Mouse (Mus musculus): ENCODE data around the gene Gsn.

Gene Gsn

DNA sequence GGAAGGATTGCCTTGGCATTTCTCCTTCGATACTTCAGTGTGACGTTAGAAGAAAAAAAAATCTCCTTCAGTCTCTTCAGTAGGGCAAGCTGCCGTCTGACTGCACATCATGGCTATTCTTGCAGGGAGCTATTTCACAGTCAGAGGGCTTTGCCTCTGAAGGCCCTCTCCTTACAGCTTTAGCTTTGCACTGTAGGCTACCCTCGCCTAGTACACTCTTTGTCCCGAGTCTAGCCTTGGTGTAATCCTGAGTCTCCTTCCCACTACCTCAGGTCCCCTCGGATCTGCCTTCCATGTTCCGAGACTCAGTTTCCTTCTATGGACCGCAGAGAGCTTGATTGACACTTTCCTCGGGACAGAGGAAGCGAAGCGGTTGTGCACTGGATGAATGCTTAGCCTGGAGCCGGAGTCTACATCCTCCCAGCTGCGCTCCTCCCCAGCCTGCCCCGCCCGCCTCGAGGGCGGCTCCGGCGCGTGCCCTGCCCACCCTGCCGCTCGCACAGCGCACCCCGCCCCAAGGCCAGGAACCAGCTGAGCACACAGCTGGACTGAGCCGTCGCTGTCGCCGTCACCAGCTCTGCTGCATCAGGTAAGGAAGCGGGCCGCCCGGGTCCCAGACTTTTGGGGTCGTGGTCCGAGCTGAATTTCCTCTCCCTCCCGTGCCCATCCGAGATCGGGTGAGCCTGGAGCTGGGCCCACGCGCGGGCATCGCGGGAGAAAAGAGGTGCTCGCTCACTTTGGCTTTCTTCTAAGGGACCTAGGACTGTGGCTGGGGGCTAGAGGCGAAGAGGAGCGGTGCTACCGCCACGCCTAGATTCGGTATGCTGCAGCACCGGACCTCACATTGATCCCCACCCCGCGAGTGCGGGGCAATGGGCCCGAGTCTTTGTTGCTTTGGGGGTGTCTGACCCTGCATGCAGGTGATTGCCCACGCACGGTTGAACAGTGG lies at the start of gene Gsn:
Gsn (plus strand) TSS at position 496 of the 949 bp plus-strand sequence.
- in situ Hi-C loops (cut with MboI; ENCODE audit: unreplicated experiment in 2 of 2) = no loop called here

DNA sequence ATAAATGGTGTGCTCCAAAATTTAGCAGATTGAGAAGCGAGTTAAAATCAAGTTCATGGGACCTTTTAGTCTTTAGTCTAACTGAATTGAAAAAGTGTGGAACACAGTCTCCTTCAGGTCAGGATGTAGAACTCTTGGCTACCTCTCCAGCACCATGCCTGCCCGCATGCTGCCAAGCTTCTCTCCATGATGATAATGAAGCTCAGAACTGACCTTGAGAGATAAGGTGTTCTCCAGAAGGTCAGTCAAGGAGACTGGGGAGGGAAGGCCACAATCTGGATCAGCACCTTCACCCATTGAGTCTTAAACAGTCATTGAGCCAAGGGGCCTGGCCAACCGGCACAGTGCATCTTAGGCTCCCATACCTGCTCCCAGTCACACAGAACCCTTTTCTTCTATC lies 49.4 kb upstream of the Gsn start:
- in situ Hi-C loops (cut with MboI; ENCODE audit: unreplicated experiment in 2 of 2) = loop anchor here (25.0 kb wide), 1 partner anchor 156 kb away; the partner anchor contains the start of gene 4930568D16Rik (in 2 of the 2)

DNA sequence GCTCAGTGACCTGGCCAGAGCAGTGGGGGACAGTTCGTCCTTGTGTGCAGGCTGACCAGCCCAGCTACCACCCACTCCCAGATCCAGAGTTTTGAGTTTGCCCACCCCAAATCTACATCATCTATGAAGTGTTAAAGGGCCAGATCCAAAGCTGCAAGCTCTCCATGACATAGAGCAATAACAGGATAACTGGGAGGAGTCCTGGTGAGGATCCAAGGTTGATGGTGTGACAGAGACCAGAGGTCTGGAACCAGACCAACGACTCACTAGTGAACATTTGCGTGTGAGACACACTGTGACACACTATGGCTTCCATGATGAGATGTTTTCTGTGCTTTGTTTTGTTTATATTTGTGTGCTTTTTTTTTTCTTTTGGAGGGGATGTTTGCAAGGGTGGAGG lies 48.1 kb upstream of the Gsn start:
- in situ Hi-C loops (cut with MboI; ENCODE audit: unreplicated experiment in 2 of 2) = loop anchor here (25.0 kb wide), 1 partner anchor 154 kb away; the partner anchor contains the start of gene 4930568D16Rik (in 2 of the 2)

DNA sequence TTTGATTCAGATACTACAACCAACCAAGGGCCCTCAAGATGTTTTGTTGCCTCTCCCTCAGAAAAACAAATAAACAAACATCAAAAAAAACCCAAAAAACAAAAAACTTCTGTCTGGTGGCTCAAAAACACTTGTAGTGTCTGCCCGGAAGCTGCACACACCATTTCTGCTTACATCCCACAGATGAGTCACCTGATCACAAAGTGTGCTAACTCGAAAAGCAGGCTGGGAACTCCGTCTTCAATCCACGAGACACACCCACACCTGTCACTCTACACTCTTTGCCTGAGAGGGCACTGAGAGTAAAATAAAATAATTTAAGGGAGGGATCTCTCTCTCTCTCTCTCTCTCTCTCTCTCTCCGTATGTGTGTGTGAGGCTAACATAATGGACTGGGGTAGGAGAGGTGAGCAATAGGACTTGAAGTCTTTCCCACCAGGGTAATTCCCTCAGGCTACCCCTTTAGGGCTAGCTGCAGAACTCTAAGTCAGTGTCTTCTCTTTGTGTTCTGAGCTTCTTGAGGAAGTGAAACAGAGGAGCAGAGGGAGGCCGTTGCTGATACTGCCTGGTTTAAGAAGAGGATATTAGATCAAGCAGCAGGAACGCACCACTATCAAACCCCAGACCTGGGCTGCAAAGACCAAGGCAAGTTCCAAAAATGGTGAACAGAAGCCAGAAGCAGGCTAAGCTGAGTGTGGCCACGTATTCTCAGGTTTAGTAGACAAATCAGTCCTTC lies 47.1 kb upstream of the Gsn start:
- in situ Hi-C loops (cut with MboI; ENCODE audit: unreplicated experiment in 2 of 2) = loop anchor here (25.0 kb wide), 1 partner anchor 153 kb away; the partner anchor contains the start of gene 4930568D16Rik (in 2 of the 2)

DNA sequence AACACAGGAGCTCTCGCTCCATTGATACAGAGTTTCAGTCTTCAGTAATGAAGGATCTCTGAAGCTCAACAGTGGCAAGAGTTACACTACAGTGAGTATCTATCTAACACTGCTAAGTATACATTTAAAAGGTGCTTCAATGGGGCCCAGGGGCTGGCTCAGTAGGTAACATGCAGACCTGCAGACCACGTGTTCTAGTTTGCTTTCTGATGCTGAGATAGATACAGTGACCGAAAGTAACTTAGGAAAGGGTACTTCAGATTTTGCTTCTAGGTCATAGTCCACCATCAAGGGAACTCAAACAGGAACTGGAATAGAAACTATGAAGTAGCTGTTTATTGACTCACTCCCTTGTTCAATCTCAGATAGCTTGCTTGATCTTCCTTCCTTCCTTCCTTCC lies 44.5 kb upstream of the Gsn start:
- in situ Hi-C loops (cut with MboI; ENCODE audit: unreplicated experiment in 2 of 2) = loop anchor here (5.0 to 25.0 kb wide), 3 partner anchors 61 to 293 kb away; partner anchors contain the start of gene 4930568D16Rik (in 2 of the 2)

DNA sequence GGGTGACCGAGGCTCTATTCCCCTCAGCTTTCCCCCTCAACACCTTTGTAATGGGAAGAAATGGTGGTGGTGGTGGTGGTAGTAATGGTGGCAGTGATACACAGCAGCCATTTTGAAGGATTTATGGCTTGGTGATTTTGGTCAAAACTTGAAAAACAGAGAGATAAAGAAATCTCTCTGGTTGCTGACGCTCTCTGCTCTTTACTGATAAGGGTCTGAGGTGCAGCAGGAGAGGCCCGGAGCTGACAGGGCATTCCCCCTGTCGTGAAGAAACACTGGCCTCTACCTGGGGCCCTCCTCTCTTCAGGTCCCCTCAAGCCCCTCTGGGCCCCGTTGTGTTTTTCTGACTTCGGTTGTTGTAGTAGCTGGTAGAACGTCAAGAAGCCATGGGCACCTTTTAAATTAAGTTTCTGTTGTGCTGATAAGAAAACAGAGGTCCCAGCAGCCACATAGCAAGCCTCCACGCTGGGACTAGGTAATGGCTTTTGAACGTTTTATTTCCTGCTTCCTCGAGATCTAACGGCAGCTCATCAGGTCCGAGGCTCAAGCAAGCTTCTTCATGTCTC lies 42.8 kb upstream of the Gsn start:
- in situ Hi-C loops (cut with MboI; ENCODE audit: unreplicated experiment in 2 of 2) = loop anchor here (5.0 to 25.0 kb wide), 3 partner anchors 59 to 291 kb away; partner anchors contain the start of gene 4930568D16Rik (in 2 of the 2)

DNA sequence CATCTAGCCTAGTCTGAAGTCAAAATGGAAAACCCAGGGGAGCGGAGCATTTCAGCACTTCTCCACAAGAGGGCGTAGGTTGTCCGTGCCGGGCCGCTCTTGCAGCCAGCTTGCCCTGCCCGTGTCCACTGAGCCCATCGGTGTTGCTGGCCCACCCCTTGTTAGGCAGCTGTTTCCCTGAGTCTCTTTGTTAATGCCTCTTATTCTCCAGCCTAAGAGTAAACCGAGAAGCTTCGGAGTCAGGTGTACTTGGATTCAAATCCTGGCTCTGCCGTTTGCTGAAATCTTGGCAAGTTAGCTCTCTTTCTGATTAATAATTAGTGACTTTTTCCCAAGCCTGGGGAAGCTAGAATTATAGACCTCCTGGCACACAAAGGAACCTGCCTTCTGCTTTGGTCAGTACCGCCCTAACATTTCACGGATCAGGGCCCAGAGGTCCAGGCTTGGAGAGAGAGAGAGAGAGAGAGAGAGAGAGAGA lies 41.3 kb upstream of the Gsn start:
- in situ Hi-C loops (cut with MboI; ENCODE audit: unreplicated experiment in 2 of 2) = loop anchor here (5.0 to 25.0 kb wide), 3 partner anchors 57 to 290 kb away; partner anchors contain the start of gene 4930568D16Rik (in 2 of the 2)

DNA sequence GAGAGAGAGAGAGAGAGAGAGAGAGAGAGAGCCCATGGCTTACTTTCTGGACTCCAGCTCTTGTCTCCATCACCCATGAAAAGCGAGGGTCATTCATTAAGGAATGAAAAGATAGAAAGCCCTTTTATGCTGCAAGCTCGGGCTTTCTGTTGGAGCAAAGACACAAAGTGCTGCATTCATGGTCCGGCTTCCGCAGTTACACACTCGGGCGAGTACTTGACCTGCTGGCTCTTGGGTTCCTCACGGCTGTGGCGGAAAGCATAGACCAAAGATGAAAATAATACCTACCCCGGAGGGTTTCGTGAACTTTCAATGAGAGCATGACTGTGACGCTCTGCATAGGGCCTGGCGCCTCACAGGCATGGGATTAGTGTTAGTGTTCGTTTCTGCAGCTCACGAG lies 40.8 kb upstream of the Gsn start:
- in situ Hi-C loops (cut with MboI; ENCODE audit: unreplicated experiment in 2 of 2) = loop anchor here (10.0 to 25.0 kb wide), 2 partner anchors 147 to 289 kb away; partner anchors contain the start of gene 4930568D16Rik (in 2 of the 2)

DNA sequence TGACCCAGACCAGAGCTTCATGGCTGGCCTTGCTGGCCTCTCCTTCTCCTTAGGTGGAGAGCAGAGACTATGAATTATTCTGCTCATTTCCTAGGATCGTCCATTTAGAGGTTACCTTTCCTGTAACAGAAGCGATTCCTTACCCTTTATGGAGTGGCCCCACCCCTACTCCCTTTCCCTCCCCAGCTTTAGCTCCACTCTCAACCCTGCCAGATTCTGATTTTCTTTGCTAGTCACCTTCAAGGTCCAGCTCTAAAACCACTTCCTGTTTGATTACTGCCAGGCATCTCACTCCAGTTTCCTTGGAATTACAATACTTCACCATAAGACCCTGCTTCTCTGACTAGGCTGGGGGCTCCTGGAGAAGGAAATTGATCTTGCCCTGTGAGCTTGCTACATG lies 39.5 kb upstream of the Gsn start:
- in situ Hi-C loops (cut with MboI; ENCODE audit: unreplicated experiment in 2 of 2) = loop anchor here (10.0 to 25.0 kb wide), 2 partner anchors 146 to 288 kb away; partner anchors contain the start of gene 4930568D16Rik (in 2 of the 2)

DNA sequence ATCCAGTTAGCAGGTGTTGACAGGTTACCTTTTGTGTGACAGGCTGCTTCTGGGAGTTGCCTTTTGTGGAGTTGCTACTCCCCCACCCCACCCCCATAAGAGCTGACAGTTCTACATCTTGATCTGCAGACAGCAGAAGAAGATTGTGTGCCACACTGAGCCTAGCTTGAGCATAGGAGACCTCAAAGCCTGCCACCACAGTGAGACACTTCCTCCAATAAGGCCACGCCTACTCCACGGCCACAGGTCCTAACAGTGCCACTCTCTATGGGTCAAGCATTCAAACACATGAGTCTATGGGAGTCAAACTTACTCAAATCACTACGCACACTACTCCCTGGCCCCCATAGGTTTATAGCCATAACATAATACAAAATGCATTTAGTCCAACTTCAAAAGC lies 37.4 kb upstream of the Gsn start:
- in situ Hi-C loops (cut with MboI; ENCODE audit: unreplicated experiment in 2 of 2) = loop anchor here (10.0 to 25.0 kb wide), 2 partner anchors 144 to 286 kb away; partner anchors contain the start of gene 4930568D16Rik (in 2 of the 2)

DNA sequence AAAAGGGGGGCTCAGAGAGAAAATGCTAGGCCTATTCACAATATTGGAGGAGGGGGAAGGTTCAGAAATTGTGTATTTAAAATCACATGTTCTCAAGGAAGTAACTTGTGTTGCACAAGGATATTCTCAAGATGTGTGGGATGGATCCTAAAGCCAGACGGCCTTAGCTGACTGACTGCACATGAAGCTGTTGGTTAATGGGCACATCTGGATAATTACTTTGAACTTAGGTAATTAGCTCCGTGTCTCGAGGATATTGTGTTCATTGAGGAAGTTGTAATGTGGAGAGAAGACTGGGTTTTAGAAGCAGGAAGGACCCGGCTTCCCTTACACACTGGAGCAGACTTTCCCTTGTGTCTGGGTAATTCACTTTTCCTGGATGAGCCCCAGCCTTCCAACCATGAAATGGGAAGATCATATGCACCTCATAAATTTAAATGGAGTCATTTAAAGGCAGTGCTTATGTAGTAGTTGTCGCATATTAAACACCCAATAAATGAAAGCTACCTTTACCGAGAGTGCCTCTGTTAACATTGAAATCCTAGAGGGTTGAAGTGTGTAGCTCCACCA lies 33.3 kb upstream of the Gsn start:
- in situ Hi-C loops (cut with MboI; ENCODE audit: unreplicated experiment in 2 of 2) = loop anchor here (10.0 to 25.0 kb wide), 2 partner anchors 139 to 292 kb away; partner anchors contain the start of gene 4930568D16Rik (in 2 of the 2)

DNA sequence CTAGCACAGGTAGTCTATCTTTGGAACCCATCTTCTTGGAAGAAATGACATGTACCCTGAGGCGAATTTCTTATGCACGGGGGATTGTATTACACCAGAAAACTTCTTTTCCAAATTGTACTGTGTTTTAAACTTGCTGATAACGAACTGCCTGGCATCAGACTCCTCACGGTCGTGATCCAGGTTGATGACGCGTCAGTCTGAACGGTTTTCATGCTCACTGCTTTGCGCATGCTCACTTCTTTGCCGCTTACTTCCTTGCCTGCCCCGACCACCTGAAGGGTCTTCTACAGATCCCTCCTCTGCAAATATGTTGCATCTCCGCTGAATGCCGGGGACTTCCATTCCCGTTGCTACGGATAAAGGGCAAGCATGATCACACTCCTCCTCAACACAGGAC lies 31.9 kb upstream of the Gsn start:
- in situ Hi-C loops (cut with MboI; ENCODE audit: unreplicated experiment in 2 of 2) = loop anchor here (10.0 to 25.0 kb wide), 2 partner anchors 138 to 291 kb away; partner anchors contain the start of gene 4930568D16Rik (in 2 of the 2)

DNA sequence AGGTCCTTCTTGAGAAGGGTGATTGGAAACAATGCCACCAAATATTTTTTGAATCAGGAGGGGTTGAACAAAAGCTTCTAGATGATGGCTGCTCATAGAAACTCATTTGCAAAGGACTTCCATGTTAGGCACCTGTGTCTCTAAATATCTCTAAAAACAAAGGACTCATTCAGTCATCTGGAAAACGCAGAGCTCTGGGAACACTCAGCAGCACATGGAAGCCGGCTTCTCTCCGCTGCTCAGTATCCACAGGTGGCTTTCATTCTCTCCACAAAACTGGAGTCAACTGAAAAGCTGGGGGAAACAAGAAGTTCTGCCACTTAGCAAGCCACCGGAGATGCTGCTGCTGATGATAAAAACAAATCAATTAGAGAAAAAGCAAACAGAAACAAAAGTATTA lies 28.0 kb upstream of the Gsn start:
- in situ Hi-C loops (cut with MboI; ENCODE audit: unreplicated experiment in 2 of 2) = loop anchor here in 1 of 2 experiments (10.0 kb wide), 1 partner anchor 287 kb away; no protein-coding TSS in a partner anchor

DNA sequence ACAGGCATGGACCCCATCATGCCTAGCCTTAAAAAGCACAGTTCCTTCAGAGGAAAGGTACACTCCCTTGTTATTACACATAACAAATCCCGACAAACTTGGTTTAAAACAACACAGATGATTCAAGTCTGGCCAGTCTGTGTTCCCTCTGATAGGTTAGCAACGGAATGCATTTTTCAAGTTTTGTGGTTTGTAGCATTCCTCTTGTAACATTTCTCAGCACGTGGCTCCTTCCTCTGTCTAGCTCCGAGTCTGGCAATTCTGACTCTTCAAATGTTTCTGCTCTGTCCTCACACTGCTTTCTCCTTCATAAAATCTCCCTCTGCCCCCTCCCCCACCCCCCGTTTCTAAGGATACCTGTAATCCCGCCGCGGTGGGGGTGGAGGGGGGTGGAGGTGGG lies 26.0 kb upstream of the Gsn start:
- in situ Hi-C loops (cut with MboI; ENCODE audit: unreplicated experiment in 2 of 2) = no loop called here

DNA sequence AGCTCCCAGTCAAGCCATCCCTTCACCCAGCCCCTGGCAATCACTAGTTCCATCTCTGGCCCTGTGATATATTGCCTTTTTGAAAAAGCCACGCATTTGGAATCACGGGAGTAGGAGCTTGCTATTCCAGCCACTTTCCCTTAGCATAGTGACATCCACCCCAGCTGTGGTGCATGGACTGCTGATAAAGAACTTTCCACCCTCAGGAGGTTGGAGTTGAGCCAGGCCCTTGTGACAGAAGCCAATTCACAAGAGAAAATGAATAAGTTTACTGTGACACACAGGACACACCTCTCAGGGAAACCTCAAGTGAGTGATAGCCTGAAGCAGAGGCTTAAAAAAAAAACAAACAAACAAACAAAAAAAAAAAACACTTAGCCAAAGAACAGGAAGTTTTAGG lies 24.3 kb upstream of the Gsn start:
- in situ Hi-C loops (cut with MboI; ENCODE audit: unreplicated experiment in 2 of 2) = no loop called here

DNA sequence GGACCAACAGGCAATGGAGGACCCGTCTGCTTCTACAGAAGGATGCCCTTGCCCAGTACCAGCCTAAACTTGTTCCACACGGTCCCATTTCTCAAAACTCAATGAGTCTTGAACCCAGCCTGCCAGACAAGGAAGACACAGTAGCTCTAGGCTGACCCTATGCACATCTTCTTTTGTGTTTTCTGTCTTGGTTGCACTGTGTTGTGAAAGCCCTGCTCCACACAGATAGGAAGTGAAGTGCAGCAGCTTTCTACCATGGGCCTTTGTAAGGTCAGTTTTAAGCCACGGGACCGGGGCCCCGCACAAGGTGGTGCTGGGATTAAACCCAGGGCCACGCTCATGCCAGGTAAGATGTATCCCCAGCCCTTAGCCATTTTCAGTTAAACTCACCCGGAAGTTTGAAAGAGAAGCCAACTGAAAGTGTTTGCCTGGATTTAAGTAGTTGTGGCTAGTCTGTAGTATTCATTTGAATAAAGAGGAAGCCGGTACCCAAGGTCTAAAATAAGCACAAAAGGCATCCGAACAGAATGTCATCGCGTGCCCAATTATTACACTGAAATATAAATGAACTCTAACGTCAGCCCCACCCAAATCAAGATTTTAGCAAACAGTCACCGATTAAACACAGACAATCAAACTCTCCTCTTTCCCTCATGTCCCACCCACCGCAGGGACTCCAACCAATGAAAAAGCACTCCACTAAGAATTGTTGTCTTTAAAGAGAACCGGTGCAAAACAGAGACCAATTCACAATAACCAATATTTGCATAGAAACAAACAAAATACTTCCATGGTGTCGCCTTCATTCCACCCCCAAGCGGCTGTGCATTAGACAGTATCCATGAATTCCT lies 23.4 kb upstream of the Gsn start:
- in situ Hi-C loops (cut with MboI; ENCODE audit: unreplicated experiment in 2 of 2) = no loop called here

DNA sequence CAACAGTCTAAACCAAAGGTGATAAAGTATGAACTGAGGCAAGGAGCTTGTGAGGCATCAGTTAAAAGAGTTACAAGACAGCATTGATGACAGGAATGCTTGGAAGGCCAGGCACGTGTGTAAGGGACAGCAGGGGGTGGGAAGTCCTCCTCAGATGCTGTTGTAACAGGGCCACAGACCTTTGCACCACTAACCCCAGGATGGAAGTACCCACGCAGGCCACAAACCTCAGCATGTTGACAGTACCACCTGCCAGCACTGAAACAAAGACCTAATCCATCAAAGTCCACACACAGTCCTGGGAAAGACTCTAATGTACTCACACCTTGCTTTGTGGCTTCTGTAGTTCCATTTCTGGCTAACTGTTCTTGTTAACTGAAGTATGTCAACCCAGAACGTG lies 22.3 kb upstream of the Gsn start:
- in situ Hi-C loops (cut with MboI; ENCODE audit: unreplicated experiment in 2 of 2) = no loop called here

DNA sequence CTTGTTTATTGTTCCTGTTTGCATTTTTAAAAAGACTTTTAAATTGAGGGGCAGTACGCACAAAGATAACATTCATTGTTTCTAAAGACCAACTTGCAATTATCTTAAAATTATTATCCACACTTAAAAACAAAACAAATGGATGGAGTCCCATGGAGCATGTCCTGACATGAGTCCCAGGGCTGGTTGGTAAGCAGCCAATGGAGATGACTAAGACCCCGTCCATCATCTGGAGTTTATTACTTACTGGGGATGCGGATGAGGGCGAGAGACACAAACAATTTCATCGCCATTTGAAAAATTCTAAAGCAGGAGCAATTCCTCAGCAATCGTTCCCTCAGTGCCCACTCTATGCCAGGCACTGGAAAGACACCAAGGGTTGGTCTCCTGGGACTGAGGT lies 21.2 kb upstream of the Gsn start:
- in situ Hi-C loops (cut with MboI; ENCODE audit: unreplicated experiment in 2 of 2) = no loop called here

DNA sequence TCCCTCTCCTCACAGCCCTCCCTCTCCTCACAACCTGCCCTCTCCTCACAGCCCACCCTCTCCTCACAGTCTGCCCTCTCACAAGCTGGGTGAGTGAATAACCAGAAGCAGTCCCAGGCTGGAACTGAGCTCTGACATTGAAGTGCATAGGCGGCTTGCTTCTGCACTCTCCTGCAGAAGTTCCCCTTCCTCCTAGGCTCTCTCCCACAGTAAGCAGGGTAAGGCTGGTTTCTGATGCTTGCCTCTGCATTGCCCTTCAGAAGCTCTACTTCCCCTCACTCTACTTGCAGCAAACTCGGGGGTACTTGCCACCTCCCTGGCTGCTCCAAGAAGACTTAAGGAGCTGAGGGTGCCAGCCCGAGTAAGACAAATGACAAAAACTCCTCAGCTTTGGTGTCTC lies 11.9 kb upstream of the Gsn start:
- in situ Hi-C loops (cut with MboI; ENCODE audit: unreplicated experiment in 2 of 2) = no loop called here

Measured in v-Abl transformed pro-B cells (cell line).